Mouse (Mus musculus) natural killer cell, adult 2 months (primary cell): ENCODE data around the gene Eif3d.

ENCODE experiments used
- DNase-seq, 2 experiments: peaks; one replicate each; pipeline ENCODE4 v3.0.0; 2022; ENCODE audit warnings: low spot score in 2 of 2

Gene Eif3d

DNA sequence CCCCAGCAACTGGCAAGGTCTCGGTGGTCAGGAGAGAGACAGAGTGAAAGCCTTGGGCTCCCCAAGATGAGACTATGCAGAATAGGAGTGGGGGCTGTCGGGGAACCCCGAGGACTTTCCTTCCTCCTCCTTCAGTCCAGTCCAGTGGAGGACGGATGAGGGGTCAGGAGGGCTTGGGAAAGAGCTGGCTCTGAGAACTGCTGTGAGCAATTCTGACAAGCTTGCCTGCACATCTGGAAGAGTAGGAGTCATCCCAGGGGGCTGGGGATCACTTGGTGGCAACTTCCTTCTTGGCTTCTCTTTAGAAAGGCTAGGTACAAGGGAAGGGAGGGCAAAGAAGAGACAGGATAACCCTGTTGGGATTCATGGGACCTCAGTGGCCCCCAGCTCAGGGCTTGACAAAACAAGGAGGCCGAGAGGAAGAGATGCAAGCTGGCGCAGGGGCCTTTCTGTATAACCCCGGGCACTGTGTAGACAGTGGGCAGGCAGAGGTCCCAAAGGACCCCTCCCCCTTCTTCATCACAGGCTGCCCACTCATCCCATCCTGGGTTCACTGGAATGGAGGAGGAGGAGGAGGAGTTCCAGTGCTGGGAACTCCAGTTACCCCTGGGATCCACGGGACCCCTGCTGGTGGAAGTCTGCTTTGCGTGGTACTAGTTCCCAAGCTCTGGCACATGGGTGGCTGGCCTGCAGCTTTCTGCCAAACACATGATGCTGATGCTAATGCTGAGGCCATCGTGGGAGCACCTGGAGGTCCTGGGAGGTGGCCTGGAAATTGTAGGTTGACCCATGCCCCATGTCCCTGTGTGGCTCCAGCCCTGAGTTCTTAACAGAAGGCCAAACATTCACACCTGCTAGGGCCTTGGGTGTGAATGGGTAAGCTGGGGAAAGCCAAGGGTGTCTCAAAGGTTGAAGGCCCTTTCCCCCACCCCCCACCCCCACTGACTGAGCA is 49.8 kb downstream of the Eif3d start:
- no peak for DNase-seq

DNA sequence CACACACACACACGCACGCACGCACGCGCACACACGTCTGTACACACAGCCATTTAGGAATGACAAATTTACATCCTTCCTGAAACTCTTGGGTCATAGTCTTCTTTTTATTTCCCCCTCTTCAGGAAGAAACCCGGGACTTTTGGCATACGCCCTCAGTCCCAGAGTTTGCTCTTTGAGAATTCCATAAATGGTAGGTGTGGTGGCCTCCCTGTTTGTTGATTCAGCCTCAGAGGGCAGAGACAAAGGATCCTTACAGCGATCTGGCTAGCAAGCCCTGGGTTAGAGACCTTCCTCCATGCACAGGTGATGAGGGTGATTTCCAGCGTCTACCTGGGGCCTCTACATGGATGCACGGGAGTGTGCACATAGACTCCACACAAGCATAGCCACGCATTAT is 51.2 kb downstream of the Eif3d start:
- no peak for DNase-seq

DNA sequence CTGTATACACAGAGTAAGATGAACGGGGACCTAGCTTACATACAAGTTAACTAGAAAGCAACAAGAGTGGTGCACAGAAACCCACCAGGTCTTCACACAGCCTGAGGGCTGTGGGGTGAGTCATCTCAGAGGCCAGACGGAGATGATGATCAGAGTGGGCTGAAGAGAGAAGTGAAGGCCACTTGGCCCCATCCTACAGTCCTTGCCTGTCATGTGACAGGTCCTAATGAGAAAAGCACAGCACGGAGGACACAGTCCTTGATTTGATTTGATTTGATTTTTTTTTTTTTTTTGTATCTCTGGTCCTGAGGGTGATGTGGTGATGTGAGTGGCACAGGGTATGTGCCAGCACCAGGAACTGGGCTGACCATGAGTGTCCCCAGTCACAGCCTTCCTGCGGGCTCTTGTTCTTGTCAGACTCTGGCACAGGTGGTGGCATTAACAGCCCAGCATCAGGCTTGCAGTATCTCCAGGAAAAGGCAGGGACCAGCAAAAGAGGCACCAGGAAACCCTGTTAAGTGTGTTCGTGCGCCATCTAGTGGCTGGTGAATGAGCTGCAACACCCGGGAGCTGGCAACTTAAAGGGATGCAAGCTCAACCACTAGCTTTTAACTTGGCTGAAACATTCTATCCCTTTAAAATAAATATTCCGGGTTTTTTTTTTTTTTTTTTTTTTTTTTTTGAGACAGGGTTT is 53.6 kb downstream of the Eif3d start:
- peak; percentile 75 to 79 for DNase-seq

GRCm38 (mm10) chr15:77915287-77915686 is 55.3 kb downstream of the Eif3d start:
- no peak for DNase-seq

- no peak for DNase-seq
Observed at GRCm38 (mm10) chr15:77914507-77914906, 56.1 kb downstream of the Eif3d start.

GRCm38 (mm10) chr15:77913054-77913453 is 57.6 kb downstream of the Eif3d start:
- no peak for DNase-seq

DNA sequence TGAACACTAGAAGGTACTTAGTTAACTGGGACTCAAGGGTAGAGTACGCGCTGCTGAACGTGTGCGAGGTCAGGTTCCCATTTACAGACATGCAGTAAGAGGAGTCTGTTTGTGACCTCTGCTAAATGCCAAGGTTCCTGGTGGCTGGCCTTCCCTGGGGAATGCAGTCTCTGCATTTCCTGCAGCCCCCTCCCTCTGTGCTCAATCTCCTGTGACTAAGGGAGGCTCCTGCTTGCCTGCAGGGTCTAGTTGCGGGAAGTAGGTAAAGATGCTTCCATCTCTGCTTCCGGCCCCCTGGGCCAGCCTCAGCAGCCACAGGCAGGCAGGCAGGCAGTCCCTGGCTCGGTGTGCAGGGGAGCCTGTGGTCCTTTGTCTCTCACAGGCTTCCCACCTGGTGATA is 58.0 kb downstream of the Eif3d start:
- no peak for DNase-seq

DNA sequence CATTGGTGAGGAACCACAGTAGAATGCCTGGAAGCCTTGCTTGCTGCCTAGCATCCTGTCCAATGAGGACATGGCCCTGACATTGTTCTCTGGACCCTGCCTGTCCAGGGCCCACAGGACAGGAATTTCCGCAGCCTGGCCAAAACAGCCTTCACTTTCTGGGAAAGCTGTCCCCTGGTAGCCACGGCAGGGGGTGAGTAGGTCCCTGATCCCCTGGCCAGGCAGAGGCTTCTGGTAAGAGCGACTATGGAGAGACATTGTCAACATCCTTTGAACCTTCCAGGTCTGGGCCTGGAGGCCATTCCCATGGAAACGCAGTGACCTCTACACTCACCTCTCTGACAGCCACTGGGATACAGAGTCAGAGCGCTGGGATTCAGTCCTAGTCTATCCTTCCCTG is 58.6 kb downstream of the Eif3d start:
- no peak for DNase-seq

DNA sequence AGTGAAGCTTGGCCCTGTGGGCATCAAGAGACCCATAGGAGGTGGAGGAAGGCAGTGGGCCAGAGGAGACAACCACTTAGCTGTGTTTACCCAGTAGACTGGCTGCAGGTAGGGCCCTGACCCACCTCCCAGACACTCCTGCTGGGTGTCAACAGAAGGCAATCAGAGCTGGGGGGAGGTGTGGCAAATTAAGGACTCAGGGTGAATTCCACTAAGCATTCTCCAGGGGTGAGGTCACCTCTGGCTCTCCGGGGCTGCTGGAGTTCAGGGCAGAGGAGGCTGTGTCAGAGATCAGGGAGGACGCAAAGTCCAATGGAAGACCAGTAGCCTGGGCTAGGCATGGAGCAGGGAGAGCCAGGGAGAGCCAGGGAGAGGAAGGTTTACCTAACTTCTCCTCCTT is 59.5 kb downstream of the Eif3d start:
- no peak for DNase-seq
